Mouse (Mus musculus) splenic B cell, adult 2 months (primary cell): ENCODE measurements around the gene Camkk2.

Experiments
- DNase-seq: peaks from one replicate; pipeline ENCODE4 v3.0.0-alpha.2; 2011; ENCODE audit warnings: low read depth, low spot score
- H3K27me3 ChIP-seq: 2 replicates; pipeline ENCODE4 v1.6.1; 2012; ENCODE audit warnings: mild to moderate bottlenecking, low read length, moderate library complexity, mixed read lengths; ENCODE audit not compliant: control insufficient read depth, poor library complexity, insufficient read depth, severe bottlenecking
- H3K36me3 ChIP-seq: 2 replicates; pipeline ENCODE4 v1.6.1; 2012; ENCODE audit warnings: mild to moderate bottlenecking, low read length, moderate library complexity, mixed read lengths; ENCODE audit not compliant: control insufficient read depth, poor library complexity, insufficient read depth, severe bottlenecking

Camkk2 gene

DNA sequence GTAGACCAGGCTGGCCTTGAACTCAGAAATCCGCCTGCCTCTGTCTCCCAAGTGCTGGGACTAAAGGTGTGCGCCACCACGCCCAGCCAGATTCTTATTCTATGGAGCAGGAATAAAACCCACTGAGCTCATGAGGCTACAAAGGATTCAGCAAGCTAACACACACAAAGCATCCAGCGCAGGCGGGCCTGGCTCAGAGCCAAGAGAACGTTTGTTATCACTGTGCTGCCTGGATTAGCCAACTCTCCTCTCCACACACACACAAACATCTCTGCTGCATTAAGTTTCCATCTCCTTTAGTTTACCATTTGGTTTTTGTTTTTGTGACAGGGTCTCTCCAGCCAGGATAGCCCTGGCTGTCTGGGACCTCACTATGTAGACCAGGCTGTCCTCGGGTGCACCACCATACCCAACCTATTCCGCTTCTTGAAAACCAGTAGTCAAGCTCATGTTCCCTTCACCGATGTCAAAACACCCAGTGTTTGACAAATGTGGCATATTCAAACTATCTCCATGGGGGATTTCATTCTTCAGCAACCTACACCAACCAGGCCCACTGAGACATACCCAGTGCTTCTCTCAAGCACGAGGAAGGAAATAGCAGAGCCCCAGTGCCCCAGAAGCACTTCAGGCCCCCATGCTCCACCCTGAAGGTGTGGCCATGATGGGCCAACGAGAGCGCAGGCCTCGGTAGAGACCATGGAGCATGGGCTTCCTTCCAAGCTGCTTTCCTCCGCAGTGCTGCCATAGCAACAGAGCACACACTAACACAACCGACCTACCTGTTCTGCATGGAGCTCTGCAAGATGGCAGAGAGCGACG, 19.6 kb upstream of the Camkk2 start:
- no peaks in the 10 kb centered on the region for H3K27me3 ChIP-seq
- DNase-seq, result no peak
- H3K36me3 ChIP-seq, result peaks cover 29% of the 10 kb centered on the region

DNA sequence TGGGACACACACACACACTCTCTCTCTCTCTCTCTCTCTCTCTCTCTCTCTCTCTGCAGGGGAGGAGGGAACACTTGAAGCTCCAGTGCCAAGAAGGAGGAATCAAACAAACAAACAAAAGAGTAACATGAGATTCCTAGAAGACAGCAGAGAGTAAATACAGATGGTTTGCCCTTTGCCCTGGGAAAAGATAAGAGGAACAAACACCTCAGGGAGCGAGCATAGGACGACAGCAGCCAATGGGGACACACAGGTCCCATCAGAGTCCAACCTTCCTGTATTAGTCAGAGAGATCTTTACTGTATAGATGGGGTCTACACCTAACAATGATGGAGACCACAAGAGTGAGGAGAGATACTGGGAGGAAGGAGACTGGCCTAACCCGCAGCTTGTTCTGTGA, 18.7 kb upstream of the Camkk2 start:
- no peaks in the 10 kb centered on the region for H3K27me3 ChIP-seq
- no peak for DNase-seq
- peaks cover 31% of the 10 kb centered on the region for H3K36me3 ChIP-seq

DNA sequence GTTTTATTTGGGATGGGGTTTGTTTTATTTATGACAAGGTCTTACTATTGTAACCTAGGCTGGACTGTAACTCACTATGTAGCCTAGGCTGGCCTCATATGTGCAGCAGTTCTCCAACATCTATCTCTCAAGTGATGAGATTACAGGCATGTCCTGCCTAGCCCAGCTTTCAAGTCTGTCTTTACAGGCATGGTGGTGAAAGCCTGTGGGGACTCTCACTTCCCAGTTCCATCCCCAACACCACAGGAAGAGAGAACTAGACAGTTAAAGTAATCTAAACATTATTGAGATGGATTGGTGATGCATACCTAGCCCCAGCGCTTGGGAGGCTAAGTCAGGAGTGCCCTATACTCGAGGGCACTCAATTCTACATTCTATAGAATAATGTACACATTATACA, 9.5 kb upstream of the Camkk2 start:
- DNase-seq, result no peak
- Histone ChIP-seq H3K36me3 (peaks cover 8% of the 10 kb centered on the region), H3K27me3 (no peaks in the 10 kb centered on the region)

DNA sequence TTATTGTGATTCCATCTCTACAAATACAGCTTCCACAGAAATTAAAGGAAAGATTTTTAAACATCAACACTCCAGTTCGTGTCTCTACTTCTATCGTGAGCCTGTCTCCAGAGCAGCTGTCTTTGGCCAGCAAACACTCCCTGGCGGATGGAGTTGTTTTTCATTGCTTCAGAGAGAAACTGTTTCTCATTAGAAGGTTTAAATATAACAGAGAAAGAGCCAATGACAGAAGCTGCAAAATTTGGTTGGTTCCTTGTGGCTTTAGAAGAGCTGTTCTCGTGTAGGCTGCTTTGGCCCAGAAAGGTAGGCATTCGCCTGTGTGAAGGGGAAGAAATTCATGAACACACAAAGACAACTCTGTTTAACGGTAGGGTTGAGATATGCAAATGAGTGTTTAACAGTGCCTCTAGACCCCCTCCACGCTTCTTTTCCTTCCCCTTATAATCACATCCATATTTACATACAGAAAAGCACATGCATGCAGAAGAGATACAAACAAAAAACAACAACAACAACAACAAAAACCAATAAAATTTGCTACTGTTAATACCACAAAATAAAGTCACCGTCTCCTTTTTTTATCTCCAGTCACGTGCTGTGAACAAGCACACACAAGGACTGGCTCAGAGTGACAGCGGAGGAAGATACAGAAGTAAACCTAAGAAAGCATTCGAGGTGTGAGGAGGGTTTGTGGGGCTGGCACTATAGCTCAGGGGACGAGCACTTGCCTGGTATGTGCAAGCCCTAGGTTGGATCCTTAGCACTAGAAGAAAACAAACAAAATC, 7.0 kb upstream of the Camkk2 start:
- no peak for DNase-seq
- Histone ChIP-seq H3K27me3 (no peaks in the 10 kb centered on the region), H3K36me3 (peaks cover 6% of the 10 kb centered on the region)

DNA sequence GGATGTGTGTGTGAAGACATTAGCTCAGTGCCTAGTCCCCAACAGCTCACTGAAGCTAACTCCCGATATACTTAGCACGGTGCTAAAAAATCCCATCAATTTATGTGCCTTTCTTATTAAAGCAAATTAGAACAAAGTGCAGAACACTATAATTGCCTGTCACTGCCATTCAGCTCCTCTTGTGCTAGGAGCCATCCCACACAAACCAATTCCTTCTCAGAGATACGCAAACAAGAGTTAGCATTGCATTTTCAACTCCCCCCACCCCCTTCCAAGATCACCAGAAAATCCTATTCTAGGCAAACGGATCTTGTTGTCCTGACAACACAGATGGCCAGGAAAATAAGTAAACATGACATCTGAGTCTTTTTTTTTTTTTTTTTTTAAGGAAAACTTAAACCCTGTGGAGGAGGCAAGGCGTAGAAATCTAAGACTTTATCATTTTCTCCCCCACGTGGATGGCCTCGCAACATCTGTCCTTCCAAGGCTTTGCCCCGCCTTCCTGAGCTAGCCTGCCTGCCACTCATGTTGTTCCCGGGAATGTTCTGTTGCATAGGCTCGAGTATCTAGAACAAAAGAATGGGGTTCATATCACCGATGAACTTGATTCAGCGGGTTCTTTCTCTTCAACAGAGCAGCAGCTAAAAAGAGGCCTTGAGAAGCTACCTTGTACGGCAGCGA, 4.7 kb upstream of the Camkk2 start:
- H3K27me3 ChIP-seq, result no peaks in the 10 kb centered on the region
- peaks cover 2% of the 10 kb centered on the region; the same call in 1 of the 2 replicates for H3K36me3 ChIP-seq
- DNase-seq, result no peak

DNA sequence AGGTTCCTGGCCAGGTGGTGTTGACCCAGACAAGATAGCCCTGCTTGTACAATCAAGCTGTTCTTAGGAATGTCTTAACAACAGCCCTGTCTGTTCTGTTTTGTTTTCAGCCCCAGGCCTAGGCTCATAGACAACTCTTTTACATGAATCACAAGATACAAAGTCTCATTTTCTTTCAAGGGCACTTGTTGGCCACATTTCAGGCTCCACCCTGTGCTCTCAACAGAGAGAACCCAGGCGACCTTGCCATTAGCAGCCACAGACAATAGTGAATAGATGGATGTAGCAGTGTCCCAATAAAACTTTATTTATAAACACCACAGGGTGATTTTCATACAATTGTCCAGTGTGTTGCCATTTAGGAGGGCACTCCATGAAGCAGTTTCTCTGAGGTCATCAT, 2.9 kb upstream of the Camkk2 start:
- Histone ChIP-seq H3K27me3 (no peaks in the 10 kb centered on the region), H3K36me3 (no peaks in the 10 kb centered on the region)
- DNase-seq, result no peak

DNA sequence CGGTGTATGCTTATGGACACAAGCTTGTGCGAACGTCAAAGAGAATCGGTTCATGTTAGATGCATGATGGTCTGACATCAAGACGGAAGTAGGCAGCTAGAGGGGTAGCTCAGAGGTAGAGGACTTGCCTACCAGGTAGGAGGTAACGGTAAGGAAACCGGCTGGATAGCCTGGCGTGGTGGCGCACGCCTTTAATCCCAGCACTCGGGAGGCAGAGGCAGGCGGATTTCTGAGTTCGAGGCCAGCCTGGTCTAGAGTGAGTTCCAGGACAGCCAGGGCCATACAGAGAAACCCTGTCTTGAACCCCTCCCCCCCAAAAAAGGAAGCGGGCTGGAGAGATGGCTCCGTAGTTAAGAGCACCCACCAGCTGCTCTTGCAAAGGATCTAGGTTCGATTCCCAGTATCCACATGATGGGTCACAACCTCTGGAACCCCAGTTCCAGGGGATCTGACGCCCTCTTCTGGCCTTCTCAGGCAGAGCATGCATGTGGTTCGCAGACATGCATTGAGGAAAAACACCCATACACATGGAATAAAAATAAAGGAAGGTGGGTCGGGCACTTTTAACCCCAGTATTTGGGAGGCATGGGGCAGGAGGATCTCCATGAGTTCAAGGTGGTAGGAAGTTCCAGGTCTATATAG, 1.7 kb upstream of the Camkk2 start:
- H3K36me3 ChIP-seq, result no peaks in the 10 kb centered on the region
- H3K27me3 ChIP-seq, result no peaks in the 10 kb centered on the region
- DNase-seq, result no peak

DNA sequence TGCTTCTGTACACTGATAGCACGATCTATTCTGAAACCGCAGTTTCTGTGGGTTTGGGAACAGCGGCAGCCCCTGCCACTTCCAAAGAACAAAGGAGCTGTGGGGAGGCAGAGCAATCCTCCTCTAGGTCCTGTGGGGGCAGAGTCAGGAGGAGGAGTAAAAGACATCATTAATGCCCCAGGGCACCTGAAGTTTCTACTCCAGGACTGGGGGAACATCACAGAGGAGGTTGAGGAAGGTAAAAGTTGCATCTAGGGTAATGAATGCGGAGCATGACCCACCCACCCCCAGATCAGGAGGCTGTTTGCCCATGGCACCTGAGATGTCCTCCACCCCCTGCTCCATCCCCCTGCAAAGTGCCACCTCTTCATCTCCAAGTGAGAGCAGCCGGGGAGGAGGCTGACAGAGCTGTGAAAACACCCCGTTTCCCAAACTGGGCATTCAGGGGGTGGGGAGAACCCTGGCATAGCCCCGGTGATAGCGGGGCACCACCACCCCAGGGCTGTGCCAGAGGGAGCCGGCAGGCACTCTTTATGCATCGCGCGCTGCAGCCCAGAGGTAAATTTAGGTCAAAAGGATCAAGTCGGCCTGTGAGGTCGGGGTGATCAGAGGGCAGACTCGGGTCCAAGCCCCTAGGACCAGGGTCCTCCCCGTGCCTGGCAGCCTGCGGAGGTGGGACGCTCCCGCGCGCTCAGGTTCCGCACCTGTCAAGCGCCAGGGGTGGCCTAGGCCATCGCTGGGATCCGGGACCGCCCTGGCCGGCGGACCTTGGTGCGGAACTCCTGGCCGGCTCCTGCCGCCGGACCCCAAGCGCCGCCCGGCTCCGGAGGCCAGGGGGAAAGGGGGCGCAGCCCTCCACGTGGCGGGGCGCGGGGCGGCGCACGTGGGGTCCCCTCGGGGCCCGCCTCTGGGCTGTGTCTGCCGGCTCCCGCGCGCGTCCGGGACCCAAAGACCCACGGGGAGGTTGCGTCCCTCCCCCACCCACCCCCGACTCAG, 680 bp downstream of the Camkk2 start:
- H3K36me3 ChIP-seq, result no peaks in the 10 kb centered on the region
- peak; percentile 31 for DNase-seq
- H3K27me3 ChIP-seq, result no peaks in the 10 kb centered on the region

DNA sequence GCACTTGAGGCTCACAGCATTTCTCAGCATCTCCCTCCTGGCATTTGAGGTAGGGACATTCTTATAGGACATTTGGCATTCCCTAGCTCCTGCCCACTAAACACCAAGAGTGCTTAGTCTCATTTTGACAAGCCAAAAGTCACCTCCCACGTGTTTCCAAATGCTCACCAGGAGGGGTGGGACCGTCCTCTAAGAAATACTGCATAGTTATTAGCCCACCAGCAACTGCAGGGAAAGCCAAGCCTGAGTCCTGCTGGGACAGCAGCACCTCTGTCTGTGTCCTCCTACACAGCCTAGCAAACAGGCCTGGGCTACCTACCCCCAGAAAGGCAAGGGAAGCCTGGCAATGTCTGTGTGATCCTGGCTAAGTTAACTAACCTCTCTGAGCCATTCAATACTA, 1.9 kb downstream of the Camkk2 start:
- Histone ChIP-seq H3K27me3 (no peaks in the 10 kb centered on the region), H3K36me3 (no peaks in the 10 kb centered on the region)
- DNase-seq, result no peak

DNA sequence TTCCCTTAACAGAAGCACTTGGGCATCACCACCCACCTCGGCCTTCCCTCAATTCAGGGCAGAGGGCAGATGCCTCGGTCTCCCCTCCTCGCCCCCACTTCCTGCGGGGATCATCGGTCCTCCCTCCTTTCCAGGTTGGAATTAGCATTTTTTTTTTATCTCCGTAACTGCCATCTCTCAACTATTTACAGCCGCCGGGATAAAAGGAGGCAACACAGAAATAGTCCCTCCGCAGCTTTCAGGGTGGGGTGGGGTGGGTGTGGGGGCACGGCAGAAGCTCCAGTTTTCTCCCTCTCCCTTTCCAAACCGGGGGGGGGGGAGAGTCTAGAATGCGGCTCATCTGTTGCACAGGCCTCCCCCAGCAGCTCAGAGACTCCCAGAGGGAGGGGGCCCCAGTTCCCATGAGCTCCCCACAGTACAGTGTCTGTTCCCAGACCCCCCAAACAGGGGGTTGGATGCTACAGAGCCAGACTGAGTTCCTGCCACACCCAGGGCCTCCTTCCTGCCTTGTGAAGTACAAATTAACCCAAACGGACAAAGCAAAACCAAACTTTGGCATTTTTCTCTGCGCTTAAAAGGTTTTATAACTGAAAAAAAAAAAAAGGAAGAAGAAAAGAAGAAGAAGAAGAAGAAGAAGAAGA, 3.4 kb downstream of the Camkk2 start:
- no peaks in the 10 kb centered on the region for H3K27me3 ChIP-seq
- DNase-seq, result no peak

DNA sequence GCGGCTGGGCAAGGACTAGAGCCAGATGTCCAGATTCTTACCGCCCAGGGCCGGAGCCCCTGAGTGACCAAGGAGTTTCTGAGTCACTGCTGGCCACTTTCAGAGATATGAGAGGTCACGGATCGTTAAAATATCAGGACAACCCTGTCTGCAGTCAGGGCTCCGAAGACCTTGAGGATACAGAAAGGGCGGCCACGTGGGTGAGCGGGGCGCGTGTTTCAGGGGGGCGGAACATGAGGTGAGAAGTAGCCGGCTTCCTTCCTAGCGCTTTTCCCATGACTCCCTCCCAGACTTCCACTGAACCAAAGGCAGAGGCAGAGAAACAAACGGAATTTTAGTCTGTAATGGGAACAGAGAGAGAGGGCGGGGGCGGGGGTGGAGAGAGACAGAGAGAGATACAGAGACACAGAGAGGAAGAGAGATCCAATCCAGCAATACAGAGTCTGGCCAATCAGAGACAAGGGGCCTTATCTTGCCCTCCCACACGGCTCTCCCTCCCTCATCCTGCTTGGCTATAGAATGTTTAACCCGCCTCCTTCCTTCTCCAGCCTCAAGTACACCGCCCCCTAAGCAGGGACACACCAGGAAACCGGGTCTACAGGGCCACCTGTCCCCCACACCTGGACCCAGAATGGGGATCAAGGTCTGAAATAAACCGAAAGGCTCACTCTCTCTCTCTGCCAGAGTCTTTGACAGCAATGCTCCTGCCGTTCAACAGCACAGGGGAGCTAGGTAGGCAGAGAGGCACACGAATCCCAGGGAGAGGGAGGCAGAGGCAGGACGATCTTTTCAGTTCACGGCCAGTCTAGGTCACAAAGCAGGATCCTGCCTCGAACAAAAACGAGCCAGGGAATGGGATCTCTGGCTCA, 4.2 kb downstream of the Camkk2 start:
- DNase-seq, result no peak
- no peaks in the 10 kb centered on the region for H3K36me3 ChIP-seq
- H3K27me3 ChIP-seq, result no peaks in the 10 kb centered on the region

More for the DNA sequence above, 3.4 kb downstream of the Camkk2 start:
- H3K36me3 ChIP-seq, result no peaks in the 10 kb centered on the region

DNA sequence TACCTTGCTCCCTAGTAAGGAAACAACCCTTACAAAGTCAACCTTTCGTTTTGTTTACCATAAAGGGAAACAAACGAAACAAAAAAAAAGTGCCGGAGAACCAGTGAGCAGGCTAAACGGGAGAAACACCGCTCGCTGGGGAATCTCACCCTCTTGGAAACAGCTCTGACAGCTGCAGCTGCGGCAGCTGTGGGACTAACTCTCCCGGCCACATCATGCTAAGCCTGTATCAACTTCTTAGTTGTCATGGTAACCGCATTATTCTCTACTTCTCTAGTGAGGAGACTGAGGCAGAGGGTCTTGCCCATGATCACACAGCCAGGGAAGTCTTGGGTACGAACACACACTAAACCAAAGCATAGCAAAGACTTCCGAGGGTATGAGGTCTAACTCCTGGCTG, 5.5 kb downstream of the Camkk2 start:
- Histone ChIP-seq H3K27me3 (no peaks in the 10 kb centered on the region), H3K36me3 (no peaks in the 10 kb centered on the region)
- DNase-seq, result no peak

DNA sequence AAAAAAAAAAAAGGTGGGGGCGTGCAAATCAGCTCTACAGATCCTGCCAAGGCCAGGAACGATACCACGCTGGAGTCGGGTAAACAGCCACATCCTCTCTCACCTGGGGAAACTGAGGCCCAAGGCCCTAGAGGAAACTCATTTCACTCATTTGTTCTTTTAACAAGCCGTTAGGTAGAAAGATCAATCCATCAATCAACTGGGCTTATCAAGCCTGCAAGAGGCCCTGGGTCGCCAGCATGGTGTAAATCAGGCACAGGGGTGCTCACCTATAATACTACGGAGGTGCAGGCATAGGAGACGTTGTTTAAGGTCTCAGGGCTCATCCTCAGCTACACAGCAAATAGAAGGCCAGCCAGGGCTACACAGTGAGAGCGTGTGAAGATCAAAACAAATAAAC, 7.8 kb downstream of the Camkk2 start:
- Histone ChIP-seq H3K27me3 (no peaks in the 10 kb centered on the region), H3K36me3 (no peaks in the 10 kb centered on the region)
- DNase-seq, result no peak
